Mouse (Mus musculus): ENCODE measurements at regions not wholly inside any gene's neighbourhood (a gene's known extent, or its start where the extent isn't known, plus 50 kb on each side); places are given as distances from the start of the nearest gene placed in this dataset.

GRCm38 (mm10) chr12:79936698-79937097 lies 176.1 kb downstream of the Zfp36l1 start:
- peak overlapping the region; percentile 74 for H3K27ac ChIP-seq (ENCODE audit: low read length)
- H3K36me3 ChIP-seq (ENCODE audit: insufficient read depth, low read length) = no peaks in the 10 kb centered on the region
- no peak overlapping the region for H3K4me2 ChIP-seq (replicated peaks; ENCODE audit: low read depth, low read length)
- TF ChIP-seq EP300 (IDR thresholded peaks at IDR 0.05) (no peak), CTCF (IDR thresholded peaks at IDR 0.05) (no peak)
- DNase-seq (ENCODE audit: low spot score) = peak; percentile 68
- 23% methylated on average over 5 of the region's 5 CpGs for WGBS
- H3K27me3 ChIP-seq (replicated peaks; ENCODE audit: insufficient read depth, low read length) = no peaks in the 10 kb centered on the region
- H3K4me3 ChIP-seq (ENCODE audit: low read depth, low read length) = no peak overlapping the region
- H3K9ac ChIP-seq (replicated peaks; ENCODE audit: low read depth) = no peak overlapping the region
- H3K9me3 ChIP-seq (ENCODE audit: low read length) = no peaks in the 10 kb centered on the region
- peaks cover 20% of the 10 kb centered on the region for H3K4me1 ChIP-seq (ENCODE audit: insufficient read depth, low read depth, low read length)
- peak; percentile 27 for ATAC-seq

DNA sequence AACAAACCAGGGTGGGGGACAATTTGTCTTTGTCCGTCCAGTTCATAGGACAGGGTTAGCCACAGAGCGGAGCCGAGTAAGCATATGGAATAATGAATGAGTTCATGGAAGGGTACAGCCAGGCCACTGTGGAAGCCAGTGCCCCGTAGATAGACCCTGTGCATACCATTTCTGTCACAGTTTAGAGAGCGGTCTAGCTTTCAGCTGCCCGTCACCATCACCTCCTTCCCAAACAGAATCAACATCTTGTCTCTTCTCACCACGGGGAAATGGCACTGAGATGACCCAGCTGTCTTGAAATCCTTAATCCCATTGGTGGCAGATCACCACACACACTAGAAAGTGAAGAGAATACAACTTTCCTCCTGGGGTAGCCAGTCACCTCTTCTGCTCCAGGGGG lies 178.7 kb downstream of the Zfp36l1 start:
- no peak overlapping the region for H3K4me3 ChIP-seq (ENCODE audit: low read depth, low read length)
- H3K27me3 ChIP-seq (replicated peaks; ENCODE audit: insufficient read depth, low read length) = no peaks in the 10 kb centered on the region
- no peaks in the 10 kb centered on the region for H3K9me3 ChIP-seq (ENCODE audit: low read length)
- DNase-seq (ENCODE audit: low spot score) = peak; percentile 84
- H3K9ac ChIP-seq (replicated peaks; ENCODE audit: low read depth) = no peak overlapping the region
- no peak; the same call in 1 of the 2 replicates for TF ChIP-seq CTCF (IDR thresholded peaks at IDR 0.05)
- TF ChIP-seq EP300 (IDR thresholded peaks at IDR 0.05) = peak; percentile 83
- 32% methylated on average over 7 of the region's 7 CpGs for WGBS
- peaks cover 20% of the 10 kb centered on the region for H3K4me1 ChIP-seq (ENCODE audit: insufficient read depth, low read depth, low read length)
- no peaks in the 10 kb centered on the region for H3K36me3 ChIP-seq (ENCODE audit: insufficient read depth, low read length)
- peak; percentile 72 for ATAC-seq
- no peak overlapping the region for H3K4me2 ChIP-seq (replicated peaks; ENCODE audit: low read depth, low read length)
- H3K27ac ChIP-seq (ENCODE audit: low read length) = peak overlapping the region; percentile 39

DNA sequence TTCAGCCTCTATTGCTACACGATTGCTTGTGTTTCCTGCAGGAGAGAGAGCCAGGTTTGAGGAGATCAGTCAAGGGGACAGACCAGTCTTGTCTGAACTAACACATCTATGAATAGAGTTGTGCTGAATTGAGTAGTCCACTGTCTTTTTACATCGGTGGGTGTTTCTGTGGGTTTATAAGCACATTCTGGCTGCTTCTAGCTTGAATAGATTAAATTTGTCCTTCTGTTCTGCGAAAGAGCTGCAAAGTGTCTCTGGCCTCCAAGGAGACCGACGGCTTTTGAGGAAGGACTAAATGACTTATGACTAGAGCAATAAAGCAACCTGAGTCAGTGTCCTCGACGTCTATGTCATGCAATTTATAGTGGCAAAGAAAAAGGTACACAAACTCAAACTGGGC lies 179.9 kb downstream of the Zfp36l1 start:
- no peaks in the 10 kb centered on the region for H3K36me3 ChIP-seq (ENCODE audit: insufficient read depth, low read length)
- 0 out of 2 replicates have a peak overlapping the region, but pooled peaks have one; percentile 0 for H3K27ac ChIP-seq (ENCODE audit: low read length)
- peaks cover 22% of the 10 kb centered on the region for H3K4me1 ChIP-seq (ENCODE audit: insufficient read depth, low read depth, low read length)
- ATAC-seq (no peak), DNase-seq (ENCODE audit: low spot score) (no peak)
- 58% methylated on average over 7 of the region's 7 CpGs for WGBS
- no peak overlapping the region for H3K4me3 ChIP-seq (ENCODE audit: low read depth, low read length)
- H3K9ac ChIP-seq (replicated peaks; ENCODE audit: low read depth) = no peak overlapping the region
- no peaks in the 10 kb centered on the region for H3K9me3 ChIP-seq (ENCODE audit: low read length)
- no peak overlapping the region for H3K4me2 ChIP-seq (replicated peaks; ENCODE audit: low read depth, low read length)
- H3K27me3 ChIP-seq (replicated peaks; ENCODE audit: insufficient read depth, low read length) = no peaks in the 10 kb centered on the region
- TF ChIP-seq CTCF (IDR thresholded peaks at IDR 0.05) = no peak
- TF ChIP-seq EP300 (IDR thresholded peaks at IDR 0.05) = no peak

DNA sequence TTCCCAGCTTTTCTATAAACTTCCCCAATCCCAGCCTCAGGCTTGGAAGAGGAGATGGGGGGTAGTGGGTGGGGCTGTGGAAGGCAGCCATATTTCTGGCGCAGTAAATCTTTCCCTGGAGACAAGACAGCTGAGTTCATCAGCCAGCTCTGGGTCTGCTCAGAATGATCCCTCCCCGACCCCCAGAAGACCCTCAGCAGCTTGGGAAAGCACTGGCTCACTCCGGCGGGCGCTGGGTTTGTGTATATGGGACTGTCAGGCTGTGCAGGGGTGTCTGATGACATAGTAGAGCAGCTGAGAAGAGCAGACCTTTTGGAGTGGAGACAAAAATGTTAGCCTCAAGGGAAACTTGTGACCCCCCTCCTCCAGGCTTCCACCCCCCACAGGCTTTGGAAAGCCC lies 181.4 kb downstream of the Zfp36l1 start:
- Histone ChIP-seq H3K9ac (replicated peaks; ENCODE audit: low read depth) (no peak overlapping the region), H3K4me1 (ENCODE audit: insufficient read depth, low read depth, low read length) (peaks cover 10% of the 10 kb centered on the region; the same call in 1 of the 2 replicates), H3K4me2 (replicated peaks; ENCODE audit: low read depth, low read length) (no peak overlapping the region), H3K9me3 (ENCODE audit: low read length) (no peaks in the 10 kb centered on the region), H3K27me3 (replicated peaks; ENCODE audit: insufficient read depth, low read length) (no peaks in the 10 kb centered on the region), H3K4me3 (ENCODE audit: low read depth, low read length) (no peak overlapping the region), H3K36me3 (ENCODE audit: insufficient read depth, low read length) (no peaks in the 10 kb centered on the region), H3K27ac (ENCODE audit: low read length) (peak overlapping the region; percentile 66; the same call in 1 of the 2 replicates)
- ATAC-seq (peak; percentile 82), DNase-seq (ENCODE audit: low spot score) (peak; percentile 92)
- TF ChIP-seq EP300 (IDR thresholded peaks at IDR 0.05) (peak; percentile 50; the same call in 1 of the 2 replicates), CTCF (IDR thresholded peaks at IDR 0.05) (no peak)
- 49% methylated on average over 5 of the region's 5 CpGs for WGBS

- peak overlapping the region; percentile 47 for H3K27ac ChIP-seq (ENCODE audit: low read length)
- DNase-seq (ENCODE audit: low spot score) (no peak), ATAC-seq (no peak)
- whole genome bisulfite sequencing = 53% methylated on average over 6 of the region's 6 CpGs
- no peak overlapping the region for H3K4me2 ChIP-seq (replicated peaks; ENCODE audit: low read depth, low read length)
- no peaks in the 10 kb centered on the region for H3K36me3 ChIP-seq (ENCODE audit: insufficient read depth, low read length)
- no peaks in the 10 kb centered on the region for H3K27me3 ChIP-seq (replicated peaks; ENCODE audit: insufficient read depth, low read length)
- H3K9me3 ChIP-seq (ENCODE audit: low read length) = no peaks in the 10 kb centered on the region
- no peak overlapping the region for H3K4me3 ChIP-seq (ENCODE audit: low read depth, low read length)
- H3K4me1 ChIP-seq (ENCODE audit: insufficient read depth, low read depth, low read length) = peaks cover 21% of the 10 kb centered on the region; the same call in 1 of the 2 replicates
- H3K9ac ChIP-seq (replicated peaks; ENCODE audit: low read depth) = no peak overlapping the region
- TF ChIP-seq CTCF (IDR thresholded peaks at IDR 0.05) = no peak
- no peak for TF ChIP-seq EP300 (IDR thresholded peaks at IDR 0.05)
Measured at GRCm38 (mm10) chr12:79929846-79930245, 183.0 kb downstream of the Zfp36l1 start.

- WGBS = 24% methylated on average over 6 of the region's 6 CpGs
- TF ChIP-seq EP300 (IDR thresholded peaks at IDR 0.05) (no peak), CTCF (IDR thresholded peaks at IDR 0.05) (no peak)
- Histone ChIP-seq H3K9ac (replicated peaks; ENCODE audit: low read depth) (no peak overlapping the region), H3K36me3 (ENCODE audit: insufficient read depth, low read length) (no peaks in the 10 kb centered on the region), H3K4me2 (replicated peaks; ENCODE audit: low read depth, low read length) (no peak overlapping the region), H3K27ac (ENCODE audit: low read length) (peak overlapping the region; percentile 47), H3K4me1 (ENCODE audit: insufficient read depth, low read depth, low read length) (peaks cover 22% of the 10 kb centered on the region; the same call in 1 of the 2 replicates), H3K27me3 (replicated peaks; ENCODE audit: insufficient read depth, low read length) (no peaks in the 10 kb centered on the region), H3K9me3 (ENCODE audit: low read length) (no peaks in the 10 kb centered on the region), H3K4me3 (ENCODE audit: low read depth, low read length) (no peak overlapping the region)
- DNase-seq (ENCODE audit: low spot score) (peak; percentile 82), ATAC-seq (peak; percentile 7; the same call in 1 of the 2 replicates)
Measured at GRCm38 (mm10) chr12:79928739-79929380, 184.0 kb downstream of the Zfp36l1 start.

Measured in lung, postnatal 0 days (tissue).